Mouse (Mus musculus): ENCODE measurements at regions not wholly inside any gene's neighbourhood (a gene's known extent, or its start where the extent isn't known, plus 50 kb on each side); places are given as distances from the start of the nearest gene placed in this dataset.

DNA sequence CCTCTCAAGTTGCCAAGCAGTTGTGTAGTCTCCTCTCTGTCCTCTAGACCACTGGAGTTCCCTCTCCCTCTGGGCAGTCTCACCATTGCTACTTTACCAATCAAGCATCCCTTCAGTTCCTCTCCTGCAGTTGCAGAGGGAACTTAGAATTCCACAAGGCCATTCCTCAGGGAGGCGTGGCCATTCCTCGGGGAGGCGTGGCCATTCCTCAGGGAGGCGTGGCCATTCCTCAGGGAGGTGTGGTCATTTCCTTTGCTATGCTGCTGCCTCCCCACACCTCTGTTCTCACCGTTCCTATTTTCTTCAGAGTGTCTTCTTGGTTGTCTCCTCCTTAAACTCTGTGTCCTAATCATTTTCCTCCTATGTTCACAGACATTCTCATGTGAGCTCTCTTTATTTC lies 102.8 kb upstream of the Wdr3 start:
- DNase-seq (ENCODE audit: low spot score) = no peak
- WGBS = 56% methylated on average over 5 of the region's 5 CpGs
- H3K4me3 ChIP-seq (ENCODE audit: low read depth, low read length) = no peak overlapping the region
- no peaks in the 10 kb centered on the region for H3K27me3 ChIP-seq (ENCODE audit: insufficient read depth, low read length)
- no peaks in the 10 kb centered on the region for H3K36me3 ChIP-seq (ENCODE audit: insufficient read depth, low read length)
- H3K9ac ChIP-seq (replicated peaks; ENCODE audit: low read length, poor library complexity, severe bottlenecking) = no peak overlapping the region
- H3K4me1 ChIP-seq (ENCODE audit: insufficient read depth, low read length) = no peaks in the 10 kb centered on the region
- H3K9me3 ChIP-seq (ENCODE audit: low read length) = no peaks in the 10 kb centered on the region
- TF ChIP-seq CTCF (IDR thresholded peaks at IDR 0.05) = no peak
- ATAC-seq (ENCODE audit: low FRiP score) = no peak
- H3K27ac ChIP-seq (ENCODE audit: low read depth, low read length) = no peak overlapping the region
- H3K4me2 ChIP-seq (ENCODE audit: low read depth, low read length, poor library complexity, severe bottlenecking) = no peak overlapping the region

All from midbrain, postnatal 0 days (tissue).